Mouse (Mus musculus): ENCODE data around the gene Mfsd11. TPM values are rescaled to one million over a fixed set of nuclear protein-coding genes. Genes with fewer than 3 reads are reported as not detected.

Mfsd11 gene
- polyA plus RNA-seq, 1 experiment from 2014 or later: 55.8 TPM

DNA sequence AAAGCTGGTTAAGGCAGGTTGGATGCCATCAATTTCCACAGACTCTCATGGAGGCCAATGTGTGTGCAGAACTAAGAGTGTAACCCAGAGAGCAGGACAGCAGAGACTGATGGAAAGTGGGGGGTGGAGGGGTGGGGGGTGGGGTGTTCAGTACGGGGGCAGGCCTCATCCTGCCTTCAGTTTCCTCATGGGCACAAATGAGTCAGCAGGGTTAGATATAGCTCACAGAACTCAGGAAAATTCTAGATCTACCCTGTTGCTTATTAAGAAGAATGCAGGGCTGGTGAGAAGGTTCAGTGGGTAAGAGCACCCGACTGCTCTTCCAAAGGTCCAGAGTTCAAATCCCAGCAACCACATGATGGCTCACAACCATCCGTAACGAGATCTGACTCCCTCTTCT lies 17.4 kb downstream of the Mfsd11 start:
- Histone ChIP-seq H3K9ac (replicated peaks; ENCODE audit: low read depth, low read length) (no peak overlapping the region), H3K27me3 (replicated peaks; ENCODE audit: control insufficient read depth, insufficient read depth, low read length) (no peaks in the 10 kb centered on the region), H3K4me2 (ENCODE audit: low read length) (no peak overlapping the region), H3K36me3 (ENCODE audit: control insufficient read depth, insufficient read depth) (peaks cover 28% of the 10 kb centered on the region), H3K4me3 (replicated peaks; ENCODE audit: low read length) (no peak overlapping the region), H3K27ac (ENCODE audit: low read length) (no peak overlapping the region), H3K4me1 (replicated peaks; ENCODE audit: control insufficient read depth, insufficient read depth, low read length) (no peaks in the 10 kb centered on the region), H3K9me3 (ENCODE audit: control insufficient read depth, low read length) (no peaks in the 10 kb centered on the region)
- no peak for ATAC-seq
- WGBS: 93% methylated on average over 4 of the region's 4 CpGs

DNA sequence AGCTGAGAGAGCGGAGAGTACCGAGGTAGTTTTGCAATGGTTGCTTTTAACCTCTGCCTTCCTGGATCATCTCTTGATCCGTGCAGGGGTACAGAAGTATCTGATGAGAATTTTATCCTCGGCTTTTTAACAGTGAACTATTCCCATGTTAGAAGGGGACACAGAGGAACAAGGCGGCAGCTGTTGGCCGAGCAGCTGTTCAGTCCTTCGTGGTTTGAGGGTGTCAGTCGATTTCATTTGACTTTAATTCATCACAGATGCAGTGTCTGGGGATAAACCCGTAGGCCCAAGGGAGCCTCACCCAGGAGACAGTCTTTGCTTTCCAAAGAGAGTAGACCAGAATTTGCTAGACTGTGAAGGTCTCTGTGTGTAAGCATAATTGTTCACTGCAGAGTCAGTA lies 19.3 kb downstream of the Mfsd11 start:
- 90% methylated on average over 9 of the region's 9 CpGs for WGBS
- Histone ChIP-seq H3K36me3 (ENCODE audit: control insufficient read depth, insufficient read depth) (peaks cover 20% of the 10 kb centered on the region), H3K27me3 (replicated peaks; ENCODE audit: control insufficient read depth, insufficient read depth, low read length) (no peaks in the 10 kb centered on the region), H3K27ac (ENCODE audit: low read length) (no peak overlapping the region), H3K4me2 (ENCODE audit: low read length) (no peak overlapping the region), H3K4me1 (replicated peaks; ENCODE audit: control insufficient read depth, insufficient read depth, low read length) (no peaks in the 10 kb centered on the region), H3K9me3 (ENCODE audit: control insufficient read depth, low read length) (no peaks in the 10 kb centered on the region), H3K9ac (replicated peaks; ENCODE audit: low read depth, low read length) (no peak overlapping the region), H3K4me3 (replicated peaks; ENCODE audit: low read length) (no peak overlapping the region)
- ATAC-seq: no peak

DNA sequence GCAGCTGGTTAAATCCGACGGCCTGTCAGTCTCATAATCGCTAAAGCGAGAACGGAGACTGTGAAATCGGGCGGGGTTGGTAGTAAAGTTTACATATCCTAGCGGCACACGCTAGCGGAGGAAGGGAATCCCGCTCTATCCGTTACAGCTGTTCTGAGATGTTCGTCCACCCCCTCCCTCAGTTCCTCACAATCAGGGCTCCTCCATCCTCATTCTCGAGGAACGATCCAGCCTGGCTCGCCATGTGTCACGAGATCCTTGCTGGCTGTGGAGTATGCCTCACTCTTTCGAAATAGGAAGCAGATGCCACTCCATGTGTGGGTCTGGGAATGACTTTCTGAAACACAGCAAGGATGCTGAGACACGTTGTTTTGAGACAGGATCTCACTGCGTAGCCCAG lies 21.7 kb downstream of the Mfsd11 start:
- peaks cover 19% of the 10 kb centered on the region for H3K36me3 ChIP-seq (ENCODE audit: control insufficient read depth, insufficient read depth)
- H3K9ac ChIP-seq (replicated peaks; ENCODE audit: low read depth, low read length): no peak overlapping the region
- no peak overlapping the region for H3K4me3 ChIP-seq (replicated peaks; ENCODE audit: low read length)
- H3K27me3 ChIP-seq (replicated peaks; ENCODE audit: control insufficient read depth, insufficient read depth, low read length): no peaks in the 10 kb centered on the region
- no peak for ATAC-seq
- H3K4me1 ChIP-seq (replicated peaks; ENCODE audit: control insufficient read depth, insufficient read depth, low read length): no peaks in the 10 kb centered on the region
- no peak overlapping the region for H3K4me2 ChIP-seq (ENCODE audit: low read length)
- 81% methylated on average over 20 of the region's 20 CpGs for whole genome bisulfite sequencing
- no peak overlapping the region for H3K27ac ChIP-seq (ENCODE audit: low read length)
- no peaks in the 10 kb centered on the region for H3K9me3 ChIP-seq (ENCODE audit: control insufficient read depth, low read length)

DNA sequence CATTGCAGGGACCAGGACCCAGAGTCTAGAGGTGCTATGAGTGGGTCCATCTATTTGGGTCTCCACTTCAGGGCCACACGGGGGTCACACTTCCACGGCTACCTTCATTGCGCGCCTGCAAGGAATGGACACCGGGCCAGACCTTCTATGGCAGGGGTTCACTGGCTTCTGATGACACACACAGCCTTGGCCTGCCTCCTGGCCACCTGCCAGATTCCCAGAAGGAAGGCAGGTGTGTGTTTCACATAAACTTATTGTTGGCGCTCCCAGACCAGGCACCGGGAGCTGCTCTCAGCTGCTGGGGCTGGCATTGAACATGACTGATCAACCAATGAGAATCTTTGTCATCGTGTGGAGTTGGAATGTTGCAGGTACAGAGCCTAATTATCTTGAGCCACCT lies 26.2 kb downstream of the Mfsd11 start:
- Histone ChIP-seq H3K27me3 (replicated peaks; ENCODE audit: control insufficient read depth, insufficient read depth, low read length) (no peaks in the 10 kb centered on the region), H3K36me3 (ENCODE audit: control insufficient read depth, insufficient read depth) (peaks cover 8% of the 10 kb centered on the region), H3K9me3 (ENCODE audit: control insufficient read depth, low read length) (no peaks in the 10 kb centered on the region), H3K9ac (replicated peaks; ENCODE audit: low read depth, low read length) (no peak overlapping the region), H3K4me3 (replicated peaks; ENCODE audit: low read length) (no peak overlapping the region), H3K4me2 (ENCODE audit: low read length) (no peak overlapping the region), H3K4me1 (replicated peaks; ENCODE audit: control insufficient read depth, insufficient read depth, low read length) (no peaks in the 10 kb centered on the region), H3K27ac (ENCODE audit: low read length) (no peak overlapping the region)
- no peak for ATAC-seq
- 87% methylated on average over 8 of the region's 8 CpGs for WGBS

DNA sequence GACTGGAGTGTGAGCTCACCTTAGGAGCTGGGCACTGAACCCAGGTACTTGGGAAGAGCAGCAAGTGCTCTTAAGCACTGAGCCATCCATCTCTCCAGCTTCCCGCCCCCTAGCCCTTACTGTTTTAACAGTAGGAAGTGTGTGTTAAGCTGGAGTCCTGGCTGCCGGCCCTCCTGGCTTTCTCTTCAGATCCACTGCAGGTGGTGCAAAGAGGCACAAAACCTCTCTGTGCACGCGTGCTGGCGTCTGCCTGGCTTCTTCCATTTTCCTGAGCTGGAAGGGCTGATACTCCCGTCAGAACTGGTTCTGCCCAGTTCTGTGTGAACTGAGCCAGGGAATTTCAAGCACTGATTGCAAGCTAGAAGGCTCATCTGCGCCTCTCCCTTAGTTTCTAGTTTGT lies 28.6 kb downstream of the Mfsd11 start:
- peaks cover 6% of the 10 kb centered on the region for H3K4me1 ChIP-seq (replicated peaks; ENCODE audit: control insufficient read depth, insufficient read depth, low read length)
- H3K4me3 ChIP-seq (replicated peaks; ENCODE audit: low read length): no peak overlapping the region
- H3K36me3 ChIP-seq (ENCODE audit: control insufficient read depth, insufficient read depth): no peaks in the 10 kb centered on the region
- H3K4me2 ChIP-seq (ENCODE audit: low read length): no peak overlapping the region
- no peak overlapping the region for H3K27ac ChIP-seq (ENCODE audit: low read length)
- no peak overlapping the region for H3K9ac ChIP-seq (replicated peaks; ENCODE audit: low read depth, low read length)
- 56% methylated on average over 7 of the region's 7 CpGs for WGBS
- no peak for ATAC-seq
- no peaks in the 10 kb centered on the region for H3K9me3 ChIP-seq (ENCODE audit: control insufficient read depth, low read length)
- no peaks in the 10 kb centered on the region for H3K27me3 ChIP-seq (replicated peaks; ENCODE audit: control insufficient read depth, insufficient read depth, low read length)

DNA sequence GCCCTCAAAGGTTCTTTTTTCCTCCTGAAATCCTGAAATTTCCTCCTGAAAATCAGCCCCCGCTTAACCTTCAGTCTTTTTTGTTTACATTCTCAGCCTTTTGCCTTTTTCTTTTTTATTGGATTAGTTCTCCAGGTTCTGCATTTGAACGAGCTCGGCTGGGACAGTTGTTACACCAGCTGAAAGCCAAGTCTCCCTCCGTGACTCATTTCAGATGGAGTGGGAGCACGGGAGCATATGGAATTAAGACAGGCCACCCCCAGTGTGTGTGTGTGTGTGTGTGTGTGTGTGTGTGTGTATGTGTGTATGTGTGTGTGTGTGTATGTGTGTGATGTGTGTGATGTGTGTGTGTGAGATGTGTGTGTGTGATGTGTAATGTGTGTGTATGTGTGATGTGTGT lies 29.2 kb downstream of the Mfsd11 start:
- ATAC-seq: no peak
- H3K36me3 ChIP-seq (ENCODE audit: control insufficient read depth, insufficient read depth): no peaks in the 10 kb centered on the region
- no peak overlapping the region for H3K9ac ChIP-seq (replicated peaks; ENCODE audit: low read depth, low read length)
- H3K9me3 ChIP-seq (ENCODE audit: control insufficient read depth, low read length): no peaks in the 10 kb centered on the region
- H3K27me3 ChIP-seq (replicated peaks; ENCODE audit: control insufficient read depth, insufficient read depth, low read length): no peaks in the 10 kb centered on the region
- peaks cover 8% of the 10 kb centered on the region for H3K4me1 ChIP-seq (replicated peaks; ENCODE audit: control insufficient read depth, insufficient read depth, low read length)
- no peak overlapping the region for H3K4me3 ChIP-seq (replicated peaks; ENCODE audit: low read length)
- WGBS: 41% methylated on average over 5 of the region's 5 CpGs
- no peak overlapping the region for H3K4me2 ChIP-seq (ENCODE audit: low read length)
- H3K27ac ChIP-seq (ENCODE audit: low read length): no peak overlapping the region

DNA sequence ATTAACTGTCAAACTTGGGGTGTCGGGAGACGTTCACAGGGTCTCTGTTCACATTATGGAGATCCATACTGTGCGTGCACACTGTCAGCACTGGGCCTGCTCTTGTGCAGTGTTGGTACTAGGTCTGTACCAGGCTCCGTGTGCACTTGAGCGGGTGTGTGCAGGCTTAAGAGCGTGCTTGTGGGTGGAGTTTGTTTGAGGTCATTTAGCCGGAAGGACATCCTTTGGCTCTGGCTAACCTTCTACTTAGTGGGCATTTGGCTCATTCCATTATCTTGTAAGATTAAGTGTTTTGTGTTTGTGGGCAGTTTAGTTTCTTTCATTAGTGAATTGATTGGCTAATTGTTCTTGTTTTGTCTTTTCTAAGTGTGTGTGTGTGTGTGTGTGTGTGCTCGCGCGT lies 30.2 kb downstream of the Mfsd11 start:
- no peaks in the 10 kb centered on the region for H3K36me3 ChIP-seq (ENCODE audit: control insufficient read depth, insufficient read depth)
- peaks cover 8% of the 10 kb centered on the region for H3K4me1 ChIP-seq (replicated peaks; ENCODE audit: control insufficient read depth, insufficient read depth, low read length)
- WGBS: 77% methylated on average over 10 of the region's 10 CpGs

DNA sequence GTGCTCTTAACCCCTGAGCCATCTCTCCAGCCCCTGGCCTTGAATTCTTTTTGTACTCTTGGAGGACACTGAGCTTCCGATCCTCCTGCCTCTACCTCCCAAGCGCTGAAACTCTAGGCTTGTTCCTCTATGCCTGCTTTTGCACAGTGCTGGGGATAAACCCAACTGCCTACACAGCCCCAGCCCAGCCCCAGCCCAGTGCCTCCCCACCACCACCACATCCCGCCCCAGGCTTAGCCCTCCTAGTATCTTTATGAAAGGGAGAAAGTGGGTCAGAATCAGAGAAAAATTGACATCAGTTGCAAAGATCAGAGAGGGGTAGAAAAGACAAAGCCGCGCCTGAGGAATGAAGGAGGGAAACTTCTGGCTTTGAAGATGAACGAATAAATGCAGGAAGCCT lies 31.8 kb downstream of the Mfsd11 start:
- no peak for ATAC-seq
- peaks cover 8% of the 10 kb centered on the region for H3K4me1 ChIP-seq (replicated peaks; ENCODE audit: control insufficient read depth, insufficient read depth, low read length)
- no peak overlapping the region for H3K4me3 ChIP-seq (replicated peaks; ENCODE audit: low read length)
- no peak overlapping the region for H3K9ac ChIP-seq (replicated peaks; ENCODE audit: low read depth, low read length)
- H3K27me3 ChIP-seq (replicated peaks; ENCODE audit: control insufficient read depth, insufficient read depth, low read length): no peaks in the 10 kb centered on the region
- H3K36me3 ChIP-seq (ENCODE audit: control insufficient read depth, insufficient read depth): no peaks in the 10 kb centered on the region
- H3K4me2 ChIP-seq (ENCODE audit: low read length): no peak overlapping the region
- no peaks in the 10 kb centered on the region for H3K9me3 ChIP-seq (ENCODE audit: control insufficient read depth, low read length)
- no peak overlapping the region for H3K27ac ChIP-seq (ENCODE audit: low read length)
- WGBS: 83% methylated on average over 6 of the region's 6 CpGs

More for the DNA sequence above, 30.2 kb downstream of the Mfsd11 start:
- no peak overlapping the region for H3K4me2 ChIP-seq (ENCODE audit: low read length)
- ATAC-seq: no peak
- no peak overlapping the region for H3K9ac ChIP-seq (replicated peaks; ENCODE audit: low read depth, low read length)
- H3K27ac ChIP-seq (ENCODE audit: low read length): no peak overlapping the region
- H3K9me3 ChIP-seq (ENCODE audit: control insufficient read depth, low read length): no peaks in the 10 kb centered on the region
- H3K27me3 ChIP-seq (replicated peaks; ENCODE audit: control insufficient read depth, insufficient read depth, low read length): no peaks in the 10 kb centered on the region
- H3K4me3 ChIP-seq (replicated peaks; ENCODE audit: low read length): no peak overlapping the region

DNA sequence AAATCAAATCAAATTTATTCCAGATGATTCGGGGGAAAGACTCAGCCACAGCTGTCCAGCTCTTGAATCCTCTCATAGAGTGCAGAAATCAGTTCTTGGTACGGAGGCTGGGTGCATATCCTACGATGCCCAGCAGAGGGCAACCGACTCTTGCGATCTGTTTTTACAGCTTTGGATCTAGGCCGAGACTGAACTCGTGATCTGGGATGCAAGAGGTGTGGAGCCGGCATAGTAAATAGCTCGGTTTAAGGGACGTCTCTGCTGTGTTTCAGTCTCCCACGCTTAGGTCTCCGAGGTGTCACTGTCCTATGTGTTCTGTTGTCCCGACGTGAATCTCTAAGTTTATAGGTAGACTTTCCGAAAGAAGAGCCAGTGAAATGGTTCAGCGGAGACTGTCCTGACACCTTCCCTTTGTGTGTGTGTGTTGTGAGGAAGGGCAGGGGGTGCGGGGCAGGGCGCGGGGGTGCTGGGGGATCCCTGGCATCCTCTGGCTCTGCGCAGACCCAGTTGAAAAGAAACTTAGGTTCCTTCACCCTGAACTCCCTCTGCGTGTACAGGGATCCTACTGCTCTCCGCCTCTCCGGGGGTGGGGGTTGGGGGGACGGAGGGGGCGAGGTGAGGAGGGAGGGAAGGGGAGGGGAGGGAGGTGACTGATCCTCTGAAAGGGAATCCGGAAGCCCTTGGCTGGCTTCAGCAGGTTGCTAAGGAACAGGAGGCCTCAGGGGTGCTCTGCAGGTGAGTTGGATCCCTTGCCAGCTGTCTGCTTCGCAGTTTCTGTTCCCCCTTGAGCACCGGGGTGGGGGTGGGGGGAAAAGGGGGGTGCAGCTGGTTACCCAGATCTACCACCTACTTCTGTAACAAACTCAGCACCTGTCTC lies 33.3 kb downstream of the Mfsd11 start:
- H3K9me3 ChIP-seq (ENCODE audit: control insufficient read depth, low read length): no peaks in the 10 kb centered on the region
- H3K36me3 ChIP-seq (ENCODE audit: control insufficient read depth, insufficient read depth): no peaks in the 10 kb centered on the region
- no peaks in the 10 kb centered on the region for H3K27me3 ChIP-seq (replicated peaks; ENCODE audit: control insufficient read depth, insufficient read depth, low read length)
- peak; percentile 47 for ATAC-seq
- H3K4me2 ChIP-seq (ENCODE audit: low read length): peak overlapping the region; percentile 59
- H3K27ac ChIP-seq (ENCODE audit: low read length): no peak overlapping the region
- WGBS: 1% methylated on average over 22 of the region's 28 CpGs
- peak overlapping the region; percentile 36 for H3K9ac ChIP-seq (replicated peaks; ENCODE audit: low read depth, low read length)
- peak overlapping the region; percentile 38 for H3K4me3 ChIP-seq (replicated peaks; ENCODE audit: low read length)
- H3K4me1 ChIP-seq (replicated peaks; ENCODE audit: control insufficient read depth, insufficient read depth, low read length): peaks cover 8% of the 10 kb centered on the region

Measured in forebrain, embryonic 16.5 days (tissue).